Mouse (Mus musculus) c-Kit-positive CD71-positive TER-119-positive erythroid progenitor cells, embryonic 14.5 days (primary cell): ENCODE results near the gene Nckap5.
A peak's percentile ranks its signal among the peaks of the same experiment; 100 is the strongest.

ENCODE experiments used
- DNase-seq: peaks from one replicate; pipeline ENCODE4 v3.0.0-alpha.2; 2013; ENCODE audit warnings: low spot score

The Nckap5 gene

DNA sequence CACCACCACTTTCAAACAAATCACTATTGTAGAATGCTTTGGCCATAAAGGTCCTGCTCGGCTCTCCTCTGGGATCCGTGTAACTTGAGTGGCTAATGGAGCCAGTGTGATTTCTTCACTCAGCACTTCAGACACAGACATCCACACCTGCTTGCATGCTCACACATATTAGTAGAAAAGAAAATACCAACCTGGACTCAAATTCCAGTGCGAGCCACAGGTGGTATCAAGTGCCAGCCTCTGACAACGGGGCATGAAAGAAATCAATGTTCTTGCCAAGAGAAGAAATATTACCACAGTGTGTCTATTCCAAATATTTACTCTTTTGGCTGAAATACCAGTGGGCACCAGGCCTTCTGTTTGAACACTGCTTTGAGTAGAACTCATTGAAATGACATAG is 208.6 kb downstream of the Nckap5 start:
- DNase-seq = no peak

DNA sequence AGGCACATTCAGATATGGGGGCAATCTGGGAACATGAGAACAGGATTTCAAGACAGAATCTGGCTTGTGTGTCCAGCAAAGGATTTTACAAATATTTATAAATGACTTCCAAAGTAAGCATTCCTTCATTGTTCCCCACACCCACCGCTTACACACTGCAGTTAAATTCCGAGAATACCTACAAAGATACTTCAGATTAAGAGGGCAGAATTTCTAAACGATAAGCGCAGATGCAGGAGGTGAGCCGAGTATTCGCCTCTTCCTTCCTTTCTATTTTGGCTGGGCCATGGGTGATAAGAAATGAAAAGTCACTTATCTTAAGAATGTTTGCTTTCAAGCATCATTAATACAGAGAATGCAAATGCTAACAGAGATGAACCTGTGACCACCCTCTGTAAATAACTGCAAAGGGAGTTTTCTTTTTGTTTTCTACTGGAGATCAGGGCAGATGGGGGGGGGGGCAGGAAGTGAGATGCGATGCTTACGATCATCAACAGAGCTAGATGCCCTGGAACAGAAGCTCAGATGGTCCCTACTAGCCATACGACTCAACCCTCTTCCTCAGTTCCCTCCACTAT is 213.0 kb downstream of the Nckap5 start:
- peak; percentile 44 for DNase-seq

DNA sequence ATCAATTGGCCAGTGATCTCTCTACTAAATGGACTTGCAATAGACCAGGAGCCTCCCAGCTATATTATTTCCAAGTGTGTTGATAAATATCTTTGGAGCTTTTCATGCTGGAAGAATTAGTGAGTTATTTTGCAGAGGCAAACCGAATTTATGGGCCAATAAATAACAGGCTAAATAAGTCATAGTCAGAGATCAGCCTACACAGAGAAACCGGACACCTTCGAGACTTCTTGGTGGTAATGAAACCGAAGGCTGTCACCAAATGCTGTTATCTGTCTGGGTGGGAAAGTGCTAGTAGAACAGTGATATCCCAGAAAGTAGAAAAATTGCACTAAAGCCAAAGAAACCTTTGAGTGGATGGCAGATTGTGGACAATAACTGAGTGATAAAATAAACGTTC is 213.6 kb downstream of the Nckap5 start:
- no peak for DNase-seq

GRCm38 (mm10) chr1:126612916-126613315 is 217.7 kb downstream of the Nckap5 start:
- DNase-seq = no peak

DNA sequence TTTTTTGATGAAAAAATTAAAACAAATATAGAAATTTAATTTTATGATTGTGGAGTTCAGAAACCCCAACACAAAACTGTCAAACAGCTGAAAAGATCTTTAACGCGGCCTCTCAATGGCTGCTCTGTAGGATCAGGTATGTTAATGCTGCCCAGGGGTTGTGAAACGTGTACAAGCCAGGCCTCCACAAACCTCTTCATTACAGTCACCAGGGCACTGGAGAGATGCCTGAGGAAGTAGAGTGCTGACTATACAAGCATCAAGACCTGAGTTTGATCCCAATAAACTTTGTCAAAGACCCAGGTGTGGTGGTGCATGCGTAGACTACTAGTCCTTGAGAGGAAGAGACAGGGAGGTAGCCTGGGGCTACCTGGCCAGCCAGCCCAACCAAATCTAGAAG is 222.0 kb downstream of the Nckap5 start:
- DNase-seq = no peak

DNA sequence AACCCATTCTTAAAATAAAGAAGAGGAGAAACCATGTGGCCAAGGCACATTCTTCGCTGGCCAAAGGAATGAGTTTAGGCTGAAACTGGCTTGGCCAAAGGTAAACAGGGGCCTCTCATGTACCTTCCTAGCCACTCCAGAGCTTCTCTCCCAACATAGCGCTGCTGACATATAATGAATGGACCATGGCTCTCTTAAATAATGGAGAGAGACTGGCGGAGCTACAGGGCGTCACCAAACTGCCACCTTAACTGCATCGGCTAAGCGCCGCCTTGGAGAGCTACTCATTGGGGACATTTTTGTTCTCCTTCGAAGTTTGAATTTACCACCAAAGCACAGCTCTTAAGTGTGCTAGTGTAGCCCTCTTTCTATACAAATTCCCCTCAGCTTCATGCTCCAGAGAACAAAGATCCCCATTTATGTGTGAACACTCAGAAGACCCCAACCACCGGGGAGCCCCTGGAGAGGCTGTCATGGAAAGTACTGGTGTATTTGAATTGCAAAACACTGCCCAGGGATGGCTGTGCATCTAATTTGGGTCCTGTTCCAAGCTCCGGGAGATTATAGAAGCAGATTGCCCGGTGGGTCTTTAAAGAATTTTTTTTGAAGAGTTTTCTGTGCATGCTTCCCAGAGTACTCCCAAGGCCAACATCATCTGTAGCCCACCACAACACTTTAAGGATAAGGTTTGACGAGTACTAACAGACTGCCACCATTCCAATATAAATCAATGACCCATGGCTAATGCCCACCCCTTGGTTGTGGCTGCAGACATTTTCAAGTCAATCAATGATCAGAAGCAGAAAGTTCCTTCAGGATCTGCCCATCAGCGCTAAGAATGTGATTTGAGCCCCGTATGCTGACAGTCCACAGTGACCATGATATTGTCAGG is 224.2 kb downstream of the Nckap5 start:
- no peak for DNase-seq

- DNase-seq = no peak
Measured at GRCm38 (mm10) chr1:126604551-126604950, 226.0 kb downstream of the Nckap5 start.

- no peak for DNase-seq
Measured at GRCm38 (mm10) chr1:126603771-126604515, 226.7 kb downstream of the Nckap5 start.

DNA sequence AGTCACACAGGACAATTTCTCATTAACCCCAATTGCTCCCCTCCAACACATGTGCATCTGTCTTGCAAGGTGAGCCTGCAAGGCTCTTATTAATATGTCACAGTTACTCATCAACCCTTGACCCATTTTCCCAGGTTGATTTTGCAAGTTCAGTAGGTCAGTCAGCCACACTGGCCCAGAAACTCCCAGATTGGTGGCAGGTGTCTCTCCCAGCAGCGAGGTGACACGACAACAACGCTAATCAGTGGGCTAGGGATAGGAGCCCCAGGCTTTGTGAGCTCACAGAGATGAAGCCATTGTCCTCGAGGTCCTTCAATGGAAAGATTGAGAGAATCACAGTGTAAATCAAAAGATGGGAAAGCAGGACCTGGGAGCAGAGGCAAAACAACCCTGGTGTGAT is 230.0 kb downstream of the Nckap5 start:
- no peak for DNase-seq

GRCm38 (mm10) chr1:126597376-126597775 is 233.2 kb downstream of the Nckap5 start:
- DNase-seq = no peak

GRCm38 (mm10) chr1:126594796-126595195 is 235.8 kb downstream of the Nckap5 start:
- no peak for DNase-seq

DNA sequence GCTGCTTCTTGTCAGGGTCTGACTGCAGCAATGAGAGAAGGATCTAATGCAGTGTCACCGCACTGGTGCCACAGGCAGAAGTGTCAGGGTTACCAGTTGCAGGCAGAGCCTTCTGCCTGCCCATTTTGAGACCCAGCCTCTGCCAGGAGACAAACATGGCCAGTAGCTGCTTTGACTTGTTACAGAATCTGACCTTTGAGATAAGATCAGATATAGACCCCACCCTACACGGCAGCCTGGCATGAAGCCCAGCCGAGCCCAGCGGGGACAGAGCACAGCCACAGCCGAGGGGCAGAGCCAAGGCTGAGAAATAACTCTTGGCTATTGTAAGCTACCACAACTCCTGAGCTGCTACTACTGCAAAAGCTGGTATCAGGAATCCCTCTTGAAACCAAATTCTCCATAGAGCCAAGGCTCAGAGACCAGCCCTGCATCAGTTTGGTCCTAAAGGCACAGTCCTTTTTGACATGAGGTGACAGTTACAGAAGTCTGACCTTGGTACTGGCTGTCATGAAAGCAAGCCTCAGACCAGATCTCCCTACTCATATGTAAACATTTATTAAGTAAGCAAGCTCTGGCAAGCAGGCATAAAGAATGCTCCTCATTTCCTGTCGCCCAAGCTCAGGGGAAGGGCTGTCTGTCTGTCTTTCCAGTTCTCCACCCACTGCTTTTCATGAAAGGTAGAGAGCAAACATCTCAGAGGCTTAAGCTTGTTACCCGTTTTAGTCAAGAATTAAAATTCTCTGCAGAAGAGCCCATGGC is 237.4 kb downstream of the Nckap5 start:
- DNase-seq = no peak

DNA sequence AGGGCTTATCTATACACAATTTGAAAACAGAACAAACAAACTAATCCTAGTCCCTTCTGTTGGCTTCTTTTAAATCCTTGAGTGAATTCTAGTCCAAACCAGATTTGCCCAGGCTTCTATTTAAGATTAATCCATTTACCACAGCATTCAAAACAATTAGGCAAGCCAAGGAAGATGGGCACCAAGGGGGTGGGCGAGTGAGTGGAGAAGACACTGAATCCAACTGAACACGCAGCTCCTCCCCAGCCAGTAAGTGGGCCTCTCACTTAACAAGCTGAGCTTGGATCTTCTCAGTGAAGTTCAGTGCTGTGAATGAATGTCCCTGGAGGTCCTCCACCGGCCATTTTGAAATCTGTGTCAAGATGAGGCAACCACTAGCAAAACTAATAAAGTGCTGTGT is 239.7 kb downstream of the Nckap5 start:
- no peak for DNase-seq

DNA sequence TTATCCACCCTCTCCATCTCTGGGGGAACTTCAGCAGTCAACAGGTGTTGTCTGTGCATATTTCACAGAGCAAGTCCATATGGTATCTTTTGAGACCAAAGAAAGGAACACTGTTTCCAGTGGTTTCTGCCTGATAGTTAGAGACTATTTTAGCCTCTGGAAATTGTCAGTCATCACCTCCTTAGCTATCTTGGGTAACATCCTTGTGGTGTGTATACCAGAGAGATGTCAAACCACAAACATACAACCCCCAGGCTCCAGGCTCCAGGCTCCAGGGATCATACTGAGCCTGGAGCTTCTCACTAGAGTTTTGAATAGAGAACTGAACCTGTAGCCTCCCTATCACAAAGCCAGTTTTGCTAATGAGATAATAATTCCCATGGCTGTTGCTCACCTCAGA is 252.4 kb downstream of the Nckap5 start:
- DNase-seq = no peak

DNA sequence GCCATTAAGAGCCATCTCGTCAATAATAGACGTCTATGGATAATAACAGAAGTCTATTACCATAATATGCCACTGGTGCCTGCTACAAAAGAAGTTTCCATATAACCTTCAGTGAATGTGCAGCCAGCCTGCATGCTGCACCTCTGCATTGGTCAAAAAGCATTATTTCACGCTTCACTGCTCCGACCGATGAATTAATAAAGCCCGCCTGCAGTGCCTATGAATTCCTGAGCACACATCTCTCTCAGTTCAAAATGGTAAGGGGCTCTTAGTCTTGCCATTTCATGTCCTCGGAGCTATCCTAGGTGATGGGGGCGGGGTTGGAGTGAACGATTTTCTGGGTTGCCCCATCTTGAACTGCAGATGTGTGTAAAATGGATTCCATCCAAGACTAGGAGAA is 256.3 kb downstream of the Nckap5 start:
- DNase-seq = no peak

DNA sequence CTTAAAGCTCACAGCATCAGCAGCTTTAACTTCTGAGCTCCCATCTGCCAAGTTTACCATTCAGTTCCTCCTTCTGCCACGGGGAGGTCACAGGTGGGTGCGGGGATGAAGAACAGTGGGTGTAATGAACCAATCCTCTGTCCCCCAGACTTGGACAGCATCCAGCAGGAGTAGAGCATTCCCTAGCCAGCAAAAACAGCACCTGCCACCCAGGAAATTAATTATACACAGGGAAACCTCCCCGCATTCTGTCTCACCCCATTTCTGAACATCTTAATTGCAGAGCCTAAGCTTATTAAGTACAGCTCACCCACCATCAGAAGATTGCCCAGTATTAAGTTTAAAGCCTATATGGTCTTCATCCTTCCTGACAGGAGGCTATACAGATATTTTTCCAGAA is 256.9 kb downstream of the Nckap5 start:
- DNase-seq = no peak

GRCm38 (mm10) chr1:126573097-126573496 is 257.5 kb downstream of the Nckap5 start:
- DNase-seq = no peak

- no peak for DNase-seq
Measured at GRCm38 (mm10) chr1:126569611-126570238, 260.9 kb downstream of the Nckap5 start.

DNA sequence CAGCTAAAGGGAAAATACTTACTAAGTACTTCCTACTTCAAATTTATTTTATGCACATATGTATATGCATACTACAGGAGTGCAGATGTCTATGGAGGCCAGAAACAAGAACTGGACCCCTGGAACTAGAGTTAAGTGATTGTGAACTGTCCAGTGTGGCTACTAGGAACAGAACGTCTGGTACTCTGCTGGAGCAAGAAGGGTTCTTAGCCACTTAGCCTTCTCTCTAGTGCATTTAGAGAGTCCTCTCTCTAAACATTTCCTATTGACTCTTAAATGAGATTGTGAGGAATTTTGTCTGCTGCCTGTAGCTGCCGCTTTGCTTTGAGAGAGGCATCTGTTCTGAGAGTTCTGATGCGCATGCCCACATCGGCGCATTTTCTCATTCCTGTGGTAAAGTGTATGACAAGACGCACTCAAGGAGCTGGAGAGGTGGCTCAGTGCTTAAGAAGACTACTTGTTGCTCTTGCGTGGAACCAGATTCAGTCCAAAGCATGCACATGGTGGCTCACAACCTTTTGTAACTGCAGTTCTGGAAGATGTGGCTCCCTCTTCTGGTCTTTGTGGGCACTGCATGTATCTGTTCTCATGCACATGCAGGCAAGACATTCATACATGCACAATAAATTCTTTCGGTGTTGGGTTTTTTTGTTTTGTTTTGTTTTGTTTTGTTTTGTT is 261.9 kb downstream of the Nckap5 start:
- DNase-seq = peak; percentile 26

DNA sequence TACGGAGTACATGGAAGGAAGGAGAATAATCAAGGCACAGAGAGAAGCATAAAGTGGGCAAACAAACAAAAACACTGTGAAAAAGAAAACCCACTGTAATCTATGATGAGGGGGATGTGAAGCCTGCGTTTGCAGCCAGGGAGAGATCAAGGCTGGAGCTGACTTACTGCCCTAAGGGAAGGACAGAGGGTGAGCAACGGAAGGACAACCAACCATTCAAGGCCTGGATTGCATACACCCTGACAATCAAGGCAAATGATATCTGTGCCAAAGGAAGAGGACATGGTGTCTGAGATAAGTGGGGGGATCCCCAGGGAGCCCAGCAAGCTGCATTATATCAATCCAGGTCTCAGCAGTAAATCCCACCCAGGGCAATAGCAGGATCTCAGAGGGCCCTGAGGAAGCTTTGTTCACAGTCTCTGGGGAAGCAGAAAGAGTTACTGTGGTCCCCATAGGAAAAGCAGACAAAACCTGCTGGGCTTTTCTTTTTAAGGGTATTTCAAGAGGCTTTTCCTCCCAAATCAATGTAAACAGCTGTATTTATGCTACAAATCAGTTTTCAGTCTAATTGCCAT is 265.4 kb downstream of the Nckap5 start:
- no peak for DNase-seq

DNA sequence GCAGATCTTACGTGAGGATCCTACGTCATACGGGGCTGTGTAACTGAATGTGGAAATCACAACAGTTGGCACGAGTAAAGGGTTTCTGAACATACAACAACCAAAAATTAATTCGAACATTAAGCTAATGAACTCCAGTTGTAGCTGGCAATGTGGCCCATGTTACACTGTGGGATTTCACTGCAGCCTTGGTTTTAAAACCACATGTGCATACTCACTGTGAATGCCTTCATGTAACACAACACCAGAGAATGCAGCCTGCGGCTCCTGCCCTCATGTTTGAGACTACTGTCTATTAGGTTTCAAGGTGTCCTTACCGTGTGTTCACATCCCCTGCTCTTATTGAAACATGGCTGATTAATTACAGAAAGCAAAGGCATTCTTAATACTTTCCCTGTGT is 269.7 kb downstream of the Nckap5 start:
- no peak for DNase-seq
